Mouse (Mus musculus) v-Abl transformed pro-B cells (cell line): ENCODE measurements at regions not wholly inside any gene's neighbourhood (a gene's known extent, or its start where the extent isn't known, plus 50 kb on each side); places are given as distances from the start of the nearest gene placed in this dataset.

Source experiments
- in situ Hi-C, 2 experiments: fragments of 400-800 bp; cut with MboI; formaldehyde crosslinking; loops; one replicate each; pipeline ENCODE4 v1.15.1; 2025; ENCODE audit not compliant: unreplicated experiment in 2 of 2

GRCm38 (mm10) chr6:116998948-116999682 lies 169.2 kb upstream of the Cxcl12 start:
- in situ Hi-C loops, result no loop called here

GRCm38 (mm10) chr6:116999940-117000339 lies 168.4 kb upstream of the Cxcl12 start:
- in situ Hi-C loops, result no loop called here

DNA sequence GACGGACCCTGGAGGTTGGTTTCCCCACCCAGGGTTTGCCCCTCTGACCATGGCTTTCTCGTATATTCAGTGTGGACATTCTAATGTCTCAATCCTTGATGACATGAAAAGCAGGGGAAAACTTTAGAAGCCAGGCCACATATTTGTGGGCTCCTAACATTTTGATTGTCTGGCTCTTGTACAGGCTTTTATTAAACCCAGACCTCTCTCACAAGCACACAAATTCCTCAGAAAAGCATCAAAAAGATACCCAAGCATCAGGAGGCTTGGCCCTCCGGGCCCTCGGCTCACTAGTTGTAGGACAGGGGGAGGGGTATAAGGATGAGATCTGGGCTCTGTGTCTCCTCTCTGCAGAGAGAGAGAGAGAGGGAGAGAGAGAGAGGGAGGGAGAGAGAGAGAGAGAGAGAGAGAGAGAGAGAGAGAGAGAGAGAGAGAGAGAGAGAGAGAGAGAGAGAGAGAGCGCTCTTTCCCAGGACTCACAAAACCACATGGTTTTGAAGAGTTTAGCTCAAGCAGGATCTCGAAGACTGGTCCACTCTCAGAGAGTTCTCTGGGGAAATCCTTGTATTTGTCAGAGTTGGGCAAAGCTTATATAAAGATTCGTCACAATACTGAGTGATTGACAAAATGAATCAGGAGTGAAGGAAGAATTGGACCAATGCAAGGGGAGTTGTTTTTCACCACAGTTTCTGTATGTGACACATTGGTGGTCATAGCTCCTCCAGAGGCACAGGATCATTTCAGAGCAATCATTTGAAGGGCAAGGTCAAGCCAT lies 167.2 kb upstream of the Cxcl12 start:
- in situ Hi-C loops, result no loop called here

DNA sequence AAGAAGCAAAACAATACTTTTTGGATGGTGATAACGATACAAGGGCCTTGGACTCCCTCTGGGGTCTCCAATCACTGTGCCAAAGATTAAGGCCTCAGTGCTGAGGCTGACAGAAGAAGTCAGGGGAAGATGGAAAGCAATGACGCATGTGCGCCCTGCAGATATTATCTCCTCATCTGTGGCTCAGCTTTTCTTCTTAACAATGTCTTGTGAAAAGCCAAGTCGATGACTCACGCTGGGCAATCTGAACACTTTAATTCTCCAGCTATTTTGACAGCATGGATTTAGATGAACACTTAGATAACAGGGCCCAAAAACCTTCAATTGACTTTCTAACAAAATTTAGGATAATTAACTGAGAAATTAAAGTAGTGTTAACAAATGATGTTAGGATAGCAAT lies 155.7 kb upstream of the Cxcl12 start:
- in situ Hi-C loops, result no loop called here

DNA sequence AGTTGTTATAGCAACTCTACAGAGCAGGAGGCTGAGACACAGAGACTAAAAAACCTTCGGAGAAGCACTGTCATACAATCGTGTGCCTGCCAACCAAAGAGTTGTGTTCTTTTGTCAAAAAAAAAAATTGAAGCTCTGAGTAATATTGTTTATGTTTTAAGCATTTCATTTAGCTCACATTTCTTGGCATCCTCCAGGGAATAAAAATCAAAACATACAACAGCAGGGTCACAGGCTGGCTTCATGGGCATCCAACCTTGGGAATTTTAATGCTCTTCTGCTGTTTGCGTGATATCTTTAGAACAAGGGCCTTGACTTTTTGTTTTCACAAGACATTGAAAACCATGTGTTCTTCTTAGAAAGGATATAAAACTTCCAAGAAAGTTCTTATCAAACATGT lies 152.9 kb upstream of the Cxcl12 start:
- in situ Hi-C loops, result no loop called here

DNA sequence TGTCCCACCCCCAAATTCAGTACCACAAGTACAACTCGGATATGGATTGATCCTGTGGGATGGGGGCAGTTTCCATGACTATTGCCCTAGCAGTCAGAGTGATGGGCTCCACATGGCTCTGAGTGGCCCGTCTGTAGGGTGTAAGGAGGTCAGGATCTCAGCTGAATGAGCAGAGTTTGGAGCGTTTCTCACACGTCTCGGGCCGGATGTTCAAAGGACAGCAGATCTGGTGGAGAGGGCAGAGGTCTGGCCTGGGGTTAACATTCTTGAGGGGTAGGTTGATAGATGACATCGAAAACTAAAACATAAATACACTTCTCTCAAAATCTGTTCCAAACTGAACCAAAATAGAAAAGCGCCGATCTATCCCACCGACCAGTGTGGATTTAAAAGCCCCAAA lies 146.5 kb upstream of the Cxcl12 start:
- in situ Hi-C loops, result no loop called here

GRCm38 (mm10) chr6:117032042-117032746 lies 136.1 kb upstream of the Cxcl12 start:
- in situ Hi-C loops, result no loop called here

DNA sequence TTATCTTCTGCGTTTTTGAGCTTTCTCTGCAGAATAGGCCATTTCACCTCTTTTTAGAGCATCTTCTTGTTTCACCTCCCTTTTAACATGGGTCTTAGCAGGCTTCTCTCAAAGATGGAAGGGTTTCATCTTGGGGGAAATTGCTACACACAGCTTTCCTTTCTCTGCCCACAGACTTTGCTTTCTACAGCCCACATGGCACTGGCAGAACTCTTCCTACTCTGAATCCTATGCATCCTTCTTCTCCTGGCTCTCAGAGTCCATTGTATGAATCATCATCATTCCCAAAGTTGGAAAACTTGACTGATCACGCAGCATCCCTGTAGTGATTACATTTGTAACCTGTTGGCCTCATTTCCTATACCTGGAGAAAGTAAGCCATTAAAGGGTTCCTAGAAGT lies 124.6 kb upstream of the Cxcl12 start:
- in situ Hi-C loops, result no loop called here

GRCm38 (mm10) chr6:117049459-117050010 lies 118.8 kb upstream of the Cxcl12 start:
- in situ Hi-C loops, result no loop called here

DNA sequence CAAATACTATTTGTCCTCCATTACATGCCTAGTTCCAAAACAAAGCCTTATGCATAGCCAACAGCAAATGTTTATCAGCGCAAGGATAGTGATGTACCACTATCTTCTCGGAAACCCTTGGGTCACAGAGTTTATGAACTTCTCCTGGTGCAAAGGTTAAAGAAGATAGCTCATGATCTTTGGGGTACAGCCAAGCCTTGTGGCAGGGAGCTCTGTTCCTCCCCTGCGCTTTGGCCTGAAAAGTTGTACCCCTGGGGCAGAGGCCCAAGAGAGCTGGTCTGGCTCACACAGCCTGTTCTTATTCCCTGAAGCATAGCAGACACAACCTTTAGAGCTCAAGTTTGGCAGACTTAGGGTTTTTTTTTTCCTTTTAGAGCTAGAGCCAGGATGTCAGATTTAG lies 107.6 kb upstream of the Cxcl12 start:
- in situ Hi-C loops, result no loop called here

DNA sequence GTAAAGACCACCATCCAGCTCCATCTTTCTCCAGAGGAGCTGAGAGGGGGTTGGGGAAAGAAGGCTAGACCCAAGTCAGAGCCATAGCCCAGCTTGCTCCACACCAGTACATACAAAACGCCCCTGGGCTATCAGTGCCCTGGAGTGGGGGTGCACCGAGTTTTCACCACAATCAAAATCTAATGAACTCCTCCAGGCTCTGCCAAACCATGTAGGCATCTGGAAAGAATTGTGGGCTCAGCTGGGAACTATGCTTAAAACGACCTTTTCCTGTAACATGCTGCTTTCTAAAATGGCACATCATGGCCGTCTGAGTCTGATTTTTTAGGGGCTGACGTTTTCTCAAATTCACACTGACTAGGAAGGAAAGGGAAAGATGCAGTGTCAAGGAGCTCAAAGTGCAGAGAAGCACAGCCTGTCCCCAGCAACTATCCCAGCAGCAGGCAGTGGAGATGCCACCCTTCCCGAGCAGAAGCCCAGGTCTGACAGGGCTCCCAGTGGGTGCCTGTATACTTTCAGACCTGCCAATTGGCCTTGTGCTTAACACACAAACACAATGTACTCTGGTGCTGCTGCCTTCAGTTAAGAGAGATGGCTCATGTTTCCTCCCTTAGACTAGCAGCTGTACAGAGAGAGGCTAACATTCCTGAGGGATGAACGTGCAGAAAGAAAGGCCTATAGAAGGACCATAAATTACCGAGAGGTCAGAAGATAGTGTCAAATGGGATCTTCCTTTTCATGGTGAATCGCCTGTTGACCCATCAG lies 100.6 kb upstream of the Cxcl12 start:
- in situ Hi-C loops, result no loop called here

GRCm38 (mm10) chr6:117071311-117071710 lies 97.0 kb upstream of the Cxcl12 start:
- in situ Hi-C loops, result no loop called here

DNA sequence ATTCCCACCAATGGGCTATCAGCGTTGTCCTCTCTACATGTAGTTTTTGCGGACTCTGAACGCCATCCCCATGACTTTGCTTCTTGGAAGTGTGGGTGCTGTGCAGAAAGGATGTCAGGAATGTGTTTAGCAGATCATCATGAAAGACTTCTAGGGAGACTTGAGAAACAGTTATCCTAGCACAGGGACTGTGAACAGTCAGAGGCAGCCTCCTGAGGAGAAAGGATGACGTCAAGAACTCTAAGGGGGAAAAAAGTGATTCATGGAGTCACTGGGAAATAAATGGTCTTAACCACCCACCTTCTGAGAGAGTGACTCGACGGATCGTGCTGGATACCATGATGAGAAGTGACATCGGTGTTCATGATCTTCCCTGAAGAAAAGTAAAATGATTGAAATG lies 96.5 kb upstream of the Cxcl12 start:
- in situ Hi-C loops, result no loop called here

GRCm38 (mm10) chr6:117079500-117079899 lies 88.8 kb upstream of the Cxcl12 start:
- in situ Hi-C loops, result no loop called here

GRCm38 (mm10) chr6:117080973-117081372 lies 87.4 kb upstream of the Cxcl12 start:
- in situ Hi-C loops, result no loop called here

- in situ Hi-C loops, result no loop called here
Observed at GRCm38 (mm10) chr6:117084211-117084610, 84.1 kb upstream of the Cxcl12 start.

DNA sequence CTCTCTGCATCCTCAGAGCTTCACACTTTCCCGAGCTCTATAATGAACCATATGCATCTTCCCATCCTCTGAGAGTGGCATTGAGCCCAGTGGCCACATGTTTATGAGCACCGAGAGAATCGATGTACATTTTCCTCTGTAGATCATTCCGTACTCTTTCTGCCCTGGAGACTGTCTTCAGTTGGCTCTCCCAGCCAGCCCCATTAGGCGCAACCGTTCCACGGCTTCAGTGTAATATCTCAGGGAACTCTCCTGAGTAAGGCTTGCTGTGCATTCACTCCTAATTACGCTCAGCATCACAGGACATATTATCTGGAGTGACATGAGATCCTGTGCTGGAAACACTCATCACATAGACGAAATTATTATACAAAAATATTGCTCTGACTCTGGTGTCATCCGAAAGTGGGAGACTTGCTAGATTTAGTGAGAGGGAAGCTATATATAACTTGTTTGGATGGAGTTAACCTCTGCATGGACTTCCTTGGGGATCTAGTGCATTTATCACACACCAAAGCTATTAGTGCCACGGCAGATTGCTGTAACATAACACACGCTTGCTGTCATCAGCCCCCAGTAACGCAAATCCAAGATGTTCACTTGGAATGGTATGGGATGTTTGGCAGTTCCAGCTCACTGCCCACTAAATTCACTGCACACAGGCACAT lies 83.4 kb upstream of the Cxcl12 start:
- in situ Hi-C loops, result no loop called here

DNA sequence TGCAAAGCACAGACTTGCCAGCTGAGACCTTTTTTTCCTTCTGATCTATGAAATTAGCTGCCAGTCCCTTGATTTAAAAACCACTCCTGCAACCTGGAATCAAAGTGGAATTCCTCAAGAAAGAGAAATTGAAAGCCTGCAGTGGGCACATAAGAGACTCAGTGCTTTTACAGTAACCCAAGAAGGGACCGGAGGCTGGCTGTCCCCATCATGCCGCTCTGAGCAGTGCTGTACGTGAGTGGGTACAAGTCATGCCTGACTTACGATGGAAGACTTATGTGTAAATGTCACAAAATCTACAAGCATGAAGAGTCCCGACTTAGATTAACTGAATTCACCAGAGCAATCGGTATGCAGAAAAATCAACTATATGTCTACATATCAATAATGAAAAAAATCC lies 73.6 kb upstream of the Cxcl12 start:
- in situ Hi-C loops, result no loop called here

DNA sequence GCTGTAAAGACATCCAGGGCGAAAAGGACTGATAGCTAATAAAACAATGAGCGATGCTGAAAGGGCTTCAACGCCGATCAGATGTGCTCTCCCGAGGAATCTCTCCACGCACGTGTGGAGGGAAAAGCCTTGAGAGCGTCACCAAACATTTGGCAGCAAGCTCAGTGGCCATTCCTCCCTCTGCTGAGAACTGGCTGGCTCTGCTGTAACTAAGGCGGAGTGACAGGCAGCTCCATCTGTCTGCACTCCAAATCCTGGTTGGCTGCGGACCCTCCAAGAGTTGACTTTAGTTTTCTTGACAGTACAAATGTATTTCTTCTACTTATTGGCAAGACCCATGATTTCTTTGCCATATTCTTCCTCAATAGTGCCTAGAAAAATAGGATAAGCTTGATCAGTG lies 68.5 kb upstream of the Cxcl12 start:
- in situ Hi-C loops, result no loop called here

- in situ Hi-C loops, result no loop called here
Observed at GRCm38 (mm10) chr6:117102693-117103092, 65.6 kb upstream of the Cxcl12 start.
